Mouse (Mus musculus) CH12.LX (cell line): ENCODE results near the gene Naaladl1. TPM values are rescaled to one million over a fixed set of nuclear protein-coding genes. Genes with fewer than 3 reads are reported as not detected.

ENCODE experiments used
- DNase-seq: peaks from one replicate; pipeline ENCODE4 v3.0.0-alpha.2; 2013; ENCODE audit errors: extremely low read depth
- H3K27ac ChIP-seq: 2 replicates; pipeline ENCODE4 v1.5.1; 2012; ENCODE audit warnings: low read depth, mild to moderate bottlenecking, control low read depth, moderate library complexity; ENCODE audit not compliant: insufficient read depth
- H3K27me3 ChIP-seq: replicated peaks from 2 replicates; pipeline ENCODE3; 2012; ENCODE audit warnings: inconsistent platforms
- H3K36me3 ChIP-seq, 2 experiments: replicated peaks in 1 of 2; 2 replicates each; pipeline versions ENCODE3 to v1.6.1; 2012; ENCODE audit warnings: inconsistent platforms in 1 of 2, low read length in 1 of 2, mild to moderate bottlenecking in 1 of 2, mixed read lengths in 1 of 2, moderate library complexity in 1 of 2; ENCODE audit not compliant: control insufficient read depth in 1 of 2, insufficient read depth in 1 of 2
- H3K4me1 ChIP-seq, 2 experiments: 2 replicates each; pipeline ENCODE4 v1.6.1; 2012; ENCODE audit warnings: inconsistent platforms in 1 of 2, moderate library complexity in 1 of 2; ENCODE audit not compliant: insufficient read depth in 2 of 2, control insufficient read depth in 1 of 2
- H3K4me2 ChIP-seq: 2 replicates; pipeline ENCODE4 v1.6.1; 2012; ENCODE audit warnings: low read depth, mild to moderate bottlenecking, control low read depth; ENCODE audit not compliant: poor library complexity, insufficient read depth, severe bottlenecking
- H3K4me3 ChIP-seq, 3 experiments: fragments of 150-350 bp in 1 of 3; sonication (generic) in 1 of 3; replicated peaks in 1 of 3; 2 replicates each; pipeline versions ENCODE3 to v1.5.1; 2011 to 2012; ENCODE audit warnings: low read depth in 2 of 3, low read length in 2 of 3, mild to moderate bottlenecking in 2 of 3, moderate library complexity in 2 of 3, control low read depth in 1 of 3, improper control_type of control experiment in 1 of 3, inconsistent platforms in 1 of 3, mixed read lengths in 1 of 3; ENCODE audit not compliant: poor library complexity in 1 of 3
- H3K79me2 ChIP-seq: replicated peaks from 2 replicates; pipeline ENCODE4 v1.6.1; 2012; ENCODE audit warnings: mild to moderate bottlenecking, moderate library complexity; ENCODE audit not compliant: control insufficient read depth, poor library complexity, insufficient read depth, severe bottlenecking; ENCODE audit errors: extremely low read depth
- H3K9ac ChIP-seq: 2 replicates; pipeline ENCODE4 v1.6.1; 2012; ENCODE audit warnings: low read depth, mild to moderate bottlenecking, control low read depth, moderate library complexity; ENCODE audit not compliant: insufficient read depth
- H3K9me3 ChIP-seq: replicated peaks from 2 replicates; pipeline ENCODE3; 2012; ENCODE audit warnings: low read length, inconsistent platforms, mixed read lengths
- BHLHE40 ChIP-seq: IDR thresholded peaks from 2 replicates; pipeline ENCODE4 v1.6.1; 2011; ENCODE audit warnings: mild to moderate bottlenecking, low read depth, low read length, improper control_type of control experiment
- CHD1 ChIP-seq: IDR thresholded peaks from 2 replicates; pipeline ENCODE4 v1.6.1; 2012; ENCODE audit warnings: low read depth, low read length, improper control_type of control experiment, inconsistent platforms
- CTCF ChIP-seq, 2 experiments: IDR thresholded peaks in 1 of 2; conservative IDR thresholded peaks in 1 of 2; 2 replicates each; pipeline ENCODE4 v1.5.1; 2011 to 2012; ENCODE audit warnings: low read depth in 2 of 2, low read length in 2 of 2, improper control_type of control experiment in 1 of 2, inconsistent platforms in 1 of 2, mild to moderate bottlenecking in 1 of 2, moderate library complexity in 1 of 2
- E2F4 ChIP-seq: IDR thresholded peaks from 2 replicates; pipeline ENCODE4 v1.6.1; 2011; ENCODE audit warnings: low read depth, low read length, improper control_type of control experiment; ENCODE audit not compliant: insufficient replicate concordance
- ELF1 ChIP-seq: IDR thresholded peaks from 2 replicates; pipeline ENCODE4 v1.6.1; 2014; ENCODE audit warnings: low read depth, mild to moderate bottlenecking, inconsistent platforms, low read length, improper control_type of control experiment
- ETS1 ChIP-seq: conservative IDR thresholded peaks from 2 replicates; pipeline ENCODE4 v1.6.1; 2012; ENCODE audit warnings: low read depth, mild to moderate bottlenecking, inconsistent platforms, low read length, improper control_type of control experiment, moderate library complexity
- GABPA ChIP-seq: IDR thresholded peaks from 2 replicates; pipeline ENCODE4 v1.6.1; 2012; ENCODE audit warnings: low read depth, low read length, improper control_type of control experiment, inconsistent platforms; ENCODE audit not compliant: insufficient replicate concordance
- IRF4 ChIP-seq: IDR thresholded peaks from 2 replicates; pipeline ENCODE4 v1.6.1; 2014; ENCODE audit warnings: low read depth, mild to moderate bottlenecking, inconsistent platforms, low read length, improper control_type of control experiment
- JUND ChIP-seq: conservative IDR thresholded peaks from 2 replicates; pipeline ENCODE4 v1.6.1; 2011; ENCODE audit warnings: low read depth, low read length, improper control_type of control experiment
- MAX ChIP-seq: IDR thresholded peaks from 2 replicates; pipeline ENCODE4 v1.6.1; 2011; ENCODE audit warnings: low read length, improper control_type of control experiment
- MEF2A ChIP-seq: IDR thresholded peaks from 2 replicates; pipeline ENCODE4 v1.6.1; 2014; ENCODE audit warnings: low read depth, mild to moderate bottlenecking, inconsistent platforms, low read length, improper control_type of control experiment, borderline replicate concordance
- MYC ChIP-seq: IDR thresholded peaks from 2 replicates; pipeline ENCODE4 v1.6.1; 2011; ENCODE audit warnings: low read depth, mild to moderate bottlenecking, improper control_type of control experiment, low read length
- NELFE ChIP-seq: IDR thresholded peaks from 2 replicates; pipeline ENCODE4 v1.6.1; 2011; ENCODE audit warnings: low read depth, low read length, improper control_type of control experiment
- NRF1 ChIP-seq: IDR thresholded peaks from 2 replicates; pipeline ENCODE4 v1.6.1; 2014; ENCODE audit warnings: low read depth, mild to moderate bottlenecking, inconsistent platforms, low read length, improper control_type of control experiment, moderate library complexity
- PAX5 ChIP-seq: IDR thresholded peaks from 2 replicates; pipeline ENCODE4 v1.6.1; 2012; ENCODE audit warnings: low read length, inconsistent platforms, mixed read lengths
- POLR2A ChIP-seq: IDR thresholded peaks from 2 replicates; pipeline ENCODE4 v1.6.1; 2011; ENCODE audit warnings: low read depth, mild to moderate bottlenecking, improper control_type of control experiment, low read length
- POLR2AphosphoS2 ChIP-seq: IDR thresholded peaks from 2 replicates; pipeline ENCODE4 v1.6.1; 2011; ENCODE audit warnings: low read depth, low read length, improper control_type of control experiment
- RAD21 ChIP-seq: IDR thresholded peaks from 2 replicates; pipeline ENCODE4 v1.6.1; 2011; ENCODE audit warnings: low read depth, mild to moderate bottlenecking, low read length, improper control_type of control experiment, moderate library complexity
- SIN3A ChIP-seq: IDR thresholded peaks from 2 replicates; pipeline ENCODE4 v1.6.1; 2012; ENCODE audit warnings: low read length, improper control_type of control experiment, inconsistent platforms
- SMC3 ChIP-seq: IDR thresholded peaks from 2 replicates; pipeline ENCODE4 v1.6.1; 2011; ENCODE audit warnings: low read depth, low read length, improper control_type of control experiment
- TBP ChIP-seq: conservative IDR thresholded peaks from 2 replicates; pipeline ENCODE4 v1.6.1; 2011; ENCODE audit warnings: low read depth, low read length, improper control_type of control experiment
- USF2 ChIP-seq: conservative IDR thresholded peaks from 2 replicates; pipeline ENCODE4 v1.6.1; 2011; ENCODE audit warnings: low read depth, low read length, improper control_type of control experiment
- ZMIZ1 ChIP-seq: IDR thresholded peaks from 2 replicates; pipeline ENCODE4 v1.6.1; 2012; ENCODE audit warnings: low read depth, mild to moderate bottlenecking, inconsistent platforms, low read length, improper control_type of control experiment
- dilution Hi-C: fragments of 300-500 bp; cut with MboI; formaldehyde crosslinking; loops from 2 replicates; pipeline ENCODE4 v1.14.3; 2020; ENCODE audit warnings: low sequenced_read_pairs; ENCODE audit not compliant: extremely low pct_unique_long_range_greater_than_20kb, extremely low pct_ligation_motif_present
- in situ Hi-C: fragments of 300-500 bp; cut with MboI; formaldehyde crosslinking; loops from 3 replicates; pipeline ENCODE4 v1.14.3; 2019; ENCODE audit warnings: low sequenced_read_pairs, low pct_ligation_motif_present, low pct_unique_long_range_greater_than_20kb, mixed read lengths
- polyA plus RNA-seq: library from polyadenylated mRNA; unstranded; fragments of >175 nt; gene quantifications from 2 replicates; pipeline ENCODE4 v1.2.1, GENCODE M21; 2012; ENCODE audit warnings: low read depth; ENCODE audit not compliant: insufficient read length
- total RNA-seq, 2 experiments: library from RNA; depleted of rRNA; stranded (reverse); fragments of 300-350 nt in 1 of 2; fragments of >200 nt in 1 of 2; gene quantifications; 2 replicates each; pipeline ENCODE4 v1.2.3; 2012 to 2014

Gene Naaladl1
- 0.25 and 0.34 TPM in 2 replicates for total RNA-seq (2012; rRNA removed)
- 0.20 and 0.24 TPM in 2 replicates for total RNA-seq (2014; rRNA removed)
- 1.1 and 1.9 TPM in 2 replicates for polyA plus RNA-seq

DNA sequence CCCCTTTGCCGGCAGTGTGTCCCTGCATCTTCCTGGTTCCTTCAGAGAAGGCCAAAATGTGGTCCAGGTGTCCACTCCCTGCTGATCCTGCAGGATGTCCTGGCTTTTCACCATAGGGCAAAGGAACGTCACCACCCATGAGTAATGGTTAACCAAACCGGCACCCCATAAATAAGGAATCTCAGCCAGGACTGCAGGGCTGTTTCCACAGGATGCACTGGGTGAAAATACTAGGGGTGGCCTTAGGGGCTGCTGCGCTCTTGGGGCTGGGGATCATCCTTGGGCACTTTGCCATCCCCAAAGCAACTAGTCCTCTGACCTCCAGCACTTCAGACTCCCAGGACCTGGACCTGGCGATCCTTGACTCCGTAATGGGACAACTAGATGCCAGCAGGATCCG is at the start of gene Naaladl1:
Gene Naaladl1, plus strand, starts transcription at position 197 of the 400 bp plus-strand sequence.
- H3K9me3 ChIP-seq: no peaks in the 10 kb centered on the region
- H3K4me1 ChIP-seq: peaks cover 0 to 7% of the 10 kb centered on the region in 2 experiments; a peak in 2 of 4 replicates
- no peak within 1 kb of the TSS for H3K9ac ChIP-seq
- no peak within 1 kb of the TSS for H3K27ac ChIP-seq
- DNase-seq: no peak
- dilution Hi-C loops: no loop called here
- H3K36me3 ChIP-seq: peaks cover 0 to 33% of the 10 kb centered on the region in 2 experiments
- no peaks in the 10 kb centered on the region for H3K27me3 ChIP-seq
- in situ Hi-C loops: no loop called here
- no peaks in the 10 kb centered on the region for H3K79me2 ChIP-seq
- TF ChIP-seq CHD1 (no peak), USF2 (no peak), PAX5 (no peak), BHLHE40 (no peak), IRF4 (no peak), E2F4 (no peak), JUND (no peak), NELFE (no peak)
- H3K4me2 ChIP-seq: no peak within 1 kb of the TSS
- no peak within 1 kb of the TSS for H3K4me3 ChIP-seq

DNA sequence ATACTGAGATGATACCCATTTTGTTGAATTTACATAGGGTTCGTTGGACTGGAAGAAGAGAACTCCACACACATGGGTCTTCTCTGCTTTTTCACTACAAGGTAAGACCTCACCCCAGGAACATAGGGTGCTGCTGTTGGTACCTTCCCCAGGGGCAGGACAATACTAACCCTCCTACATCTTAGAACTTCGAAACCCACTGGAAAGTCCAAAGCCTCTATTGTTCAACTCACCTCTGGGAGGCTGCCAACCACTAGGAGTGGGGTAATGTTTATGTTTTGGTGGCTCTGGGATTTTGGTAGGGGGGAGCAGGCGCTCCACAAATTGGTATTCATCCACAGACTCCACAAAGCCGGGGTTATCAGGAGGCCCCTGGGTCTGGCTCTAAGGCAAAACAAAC is 48.9 kb upstream of the Naaladl1 start:
- H3K36me3 ChIP-seq: peaks cover 54 to 61% of the 10 kb centered on the region in 2 experiments
- H3K27ac ChIP-seq: no peak overlapping the region
- peak overlapping the region; percentile 58 for H3K9ac ChIP-seq
- no peaks in the 10 kb centered on the region for H3K27me3 ChIP-seq
- in situ Hi-C loops (no loop called here), dilution Hi-C loops (no loop called here)
- no peak for DNase-seq
- H3K4me3 ChIP-seq: peak overlapping the region; percentile 70 to 99 (median 97)
- H3K9me3 ChIP-seq: no peaks in the 10 kb centered on the region
- H3K4me2 ChIP-seq: peak overlapping the region; percentile 80
- no peak for TF ChIP-seq NELFE
- no peak for TF ChIP-seq POLR2A
- TF ChIP-seq ELF1: no peak
- no peak for TF ChIP-seq SMC3
- TF ChIP-seq CTCF (conservative IDR thresholded peaks at IDR 0.05 in 1 of 2, IDR thresholded peaks at IDR 0.05 in 1 of 2; ENCODE audit: low read depth in 2 of 2, low read length in 2 of 2): no peak
- TF ChIP-seq POLR2AphosphoS2: no peak; the same call in 1 of the 2 replicates
- peaks cover 13 to 59% of the 10 kb centered on the region in 2 experiments; a peak in 3 of 4 replicates for H3K4me1 ChIP-seq
- peaks cover 63% of the 10 kb centered on the region for H3K79me2 ChIP-seq

DNA sequence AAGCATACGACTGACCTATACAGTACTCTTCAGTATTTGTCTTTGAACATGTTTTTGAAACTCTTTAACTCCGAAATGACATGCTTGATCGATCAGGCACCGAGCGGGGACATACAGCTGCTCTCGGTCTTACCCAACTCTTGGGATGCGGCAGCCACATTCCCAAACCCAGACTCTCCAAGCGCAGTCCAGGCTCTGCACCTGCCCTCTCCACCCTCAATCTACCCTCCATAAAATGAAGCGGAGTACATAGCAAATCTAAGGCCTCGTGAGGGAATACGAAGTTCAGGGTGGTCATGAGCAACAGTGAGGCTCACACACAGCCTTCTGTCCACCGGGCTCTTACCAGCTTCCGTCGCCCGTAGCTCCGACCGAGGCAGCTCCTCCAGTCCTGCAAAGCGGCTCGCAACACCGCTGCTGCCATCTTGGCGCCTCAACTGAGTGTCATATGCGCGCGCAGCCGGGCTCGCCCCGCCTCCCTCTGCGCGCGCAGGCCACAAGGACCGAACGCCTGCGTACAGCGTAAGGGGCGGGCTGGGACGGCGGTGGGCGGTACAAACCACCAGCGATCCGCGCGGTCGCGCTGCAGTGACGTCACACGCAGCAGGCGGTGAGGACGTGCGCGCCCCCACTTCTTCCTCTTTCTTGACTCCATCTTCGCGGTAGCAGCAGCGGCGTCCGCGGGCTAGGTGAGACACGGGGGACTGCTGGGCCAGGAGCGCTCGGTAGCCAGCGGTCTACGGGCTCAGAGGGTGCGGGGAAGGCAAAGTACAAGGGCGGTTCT is 48.1 kb upstream of the Naaladl1 start, which contains the start of the genes Mrpl49 and Fau:
Gene Mrpl49, minus strand, starts transcription at position 473 of the 784 bp plus-strand sequence.
Gene Fau, plus strand, starts transcription at position 532 of the 784 bp plus-strand sequence.
- Histone ChIP-seq H3K4me1 (peaks cover 12 to 55% of the 10 kb centered on the region in 2 experiments; a peak in 3 of 4 replicates), H3K9ac (peak within 1 kb of the TSS; percentile 73), H3K79me2 (peaks cover 56% of the 10 kb centered on the region), H3K27me3 (no peaks in the 10 kb centered on the region), H3K4me2 (peak within 1 kb of the TSS; percentile 80), H3K4me3 (peak within 1 kb of the TSS; percentile 73 to 99 (median 97)), H3K27ac (peak within 1 kb of the TSS; percentile 26), H3K36me3 (peaks cover 46 to 53% of the 10 kb centered on the region in 2 experiments), H3K9me3 (no peaks in the 10 kb centered on the region)
- dilution Hi-C loops (no loop called here), in situ Hi-C loops (no loop called here)
- DNase-seq: peak; percentile 95
- TF ChIP-seq E2F4 (peak; percentile 68; the same call in 1 of the 2 replicates), ELF1 (peak; percentile 90), GABPA (peak; percentile 17; the same call in 1 of the 2 replicates), NELFE (peak; percentile 96), ZMIZ1 (peak; percentile 96), NRF1 (peak; percentile 95), MYC (peak; percentile 17; the same call in 1 of the 2 replicates), MAX (peak; percentile 66; the same call in 1 of the 2 replicates), ETS1 (no peak), RAD21 (no peak), USF2 (no peak), POLR2AphosphoS2 (peak; percentile 85), MEF2A (peak; percentile 73), TBP (peak; percentile 86), SIN3A (peak; percentile 83), POLR2A (peak; percentile 98)
